Mouse (Mus musculus) WW6 (cell line): ENCODE measurements at regions not wholly inside any gene's neighbourhood (a gene's known extent, or its start where the extent isn't known, plus 50 kb on each side); places are given as distances from the start of the nearest gene placed in this dataset.

Experiments
- DNase-seq: peaks from one replicate; pipeline ENCODE4 v3.0.0-alpha.2; 2013; ENCODE audit warnings: low read depth, low spot score

GRCm38 (mm10) chr8:41648276-41648675 is 231.4 kb upstream of the Frg1 start:
- no peak for DNase-seq

GRCm38 (mm10) chr8:41644626-41645025 is 227.8 kb upstream of the Frg1 start:
- DNase-seq, result no peak

- no peak for DNase-seq
Observed at GRCm38 (mm10) chr8:41623841-41624240, 207.0 kb upstream of the Frg1 start.

DNA sequence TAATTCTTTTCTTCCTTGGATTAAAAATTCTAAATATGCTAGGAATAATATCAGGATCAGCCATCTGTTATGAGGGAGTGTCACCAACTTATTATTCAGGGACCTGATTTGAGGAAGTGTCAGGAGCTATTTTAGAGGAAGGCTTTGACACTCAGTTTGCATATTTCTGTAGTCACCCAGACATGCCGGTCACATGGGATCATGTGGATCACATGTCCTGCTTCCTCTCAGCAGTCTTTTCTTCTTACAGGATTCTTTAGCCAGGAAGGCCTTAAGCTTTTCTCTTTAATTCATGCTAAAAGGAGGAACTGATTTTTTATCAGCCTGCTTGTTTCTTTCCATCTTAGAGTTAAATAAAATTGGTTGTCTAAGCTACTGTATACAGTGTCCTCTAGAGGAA is 183.4 kb upstream of the Frg1 start:
- DNase-seq, result no peak

GRCm38 (mm10) chr8:41594446-41594845 is 177.6 kb upstream of the Frg1 start:
- DNase-seq, result no peak

GRCm38 (mm10) chr8:41593666-41594042 is 176.8 kb upstream of the Frg1 start:
- no peak for DNase-seq

- no peak for DNase-seq
Observed at GRCm38 (mm10) chr8:41592741-41593665, 176.1 kb upstream of the Frg1 start.

GRCm38 (mm10) chr8:41592174-41592573 is 175.3 kb upstream of the Frg1 start:
- no peak for DNase-seq

DNA sequence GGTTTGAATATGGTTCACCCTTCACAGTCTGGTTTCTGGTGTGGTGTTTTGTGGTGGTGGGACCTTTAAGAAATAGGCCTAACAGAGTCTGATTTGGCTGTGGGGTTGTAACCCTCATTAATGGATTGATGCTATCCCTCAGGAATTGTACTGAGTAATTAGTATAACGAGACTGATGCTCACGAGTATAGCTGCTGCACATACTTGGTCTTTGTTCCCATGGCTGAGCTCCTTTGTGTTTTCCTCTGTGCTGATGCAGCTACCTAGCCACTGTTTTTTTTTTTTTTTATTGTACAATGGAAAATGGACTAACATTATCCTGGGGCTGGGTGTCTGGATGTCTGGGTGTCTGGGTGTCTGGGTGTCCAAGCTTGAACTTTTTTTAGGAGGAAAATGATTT is 171.3 kb upstream of the Frg1 start:
- no peak for DNase-seq

DNA sequence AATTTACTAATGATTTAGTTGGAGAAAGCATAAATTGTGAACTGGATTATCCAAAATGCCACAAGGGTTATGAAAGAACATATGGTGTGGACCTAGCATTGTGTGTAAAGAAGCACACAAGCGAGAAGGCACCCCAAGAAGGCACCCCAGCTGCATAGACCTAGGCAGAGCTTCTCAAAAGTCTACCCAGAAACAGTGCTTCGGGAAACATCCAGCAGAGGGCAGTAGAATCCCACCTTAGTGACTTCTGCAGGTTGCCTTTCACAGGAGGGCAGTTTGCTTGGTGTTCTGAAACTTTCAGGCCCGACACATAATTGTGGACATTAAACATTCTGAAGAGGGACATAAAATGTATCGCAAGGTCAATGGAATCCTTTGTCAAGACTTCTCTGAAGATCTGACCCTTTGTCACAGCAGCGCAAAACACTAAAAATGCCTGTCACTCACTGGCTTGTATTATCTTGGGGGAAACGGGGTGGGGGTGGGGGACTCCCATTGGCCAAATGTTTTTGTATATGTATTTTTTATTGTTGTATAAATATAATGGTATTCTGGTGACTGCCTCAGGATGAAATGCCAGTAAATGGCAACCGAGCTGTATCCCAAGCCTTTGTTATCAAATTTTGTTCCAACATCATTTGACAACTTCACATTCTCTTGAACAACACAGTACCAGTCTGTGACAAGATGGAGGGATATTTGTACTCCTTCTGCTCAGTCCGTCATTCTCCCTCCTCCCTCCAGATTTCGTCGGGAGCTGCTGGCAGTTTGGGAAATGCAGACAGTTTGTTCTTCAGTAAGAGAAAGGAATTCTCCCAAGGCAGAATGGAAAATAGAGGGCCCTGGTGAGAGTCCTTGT is 156.4 kb upstream of the Frg1 start:
- DNase-seq, result peak; percentile 57

DNA sequence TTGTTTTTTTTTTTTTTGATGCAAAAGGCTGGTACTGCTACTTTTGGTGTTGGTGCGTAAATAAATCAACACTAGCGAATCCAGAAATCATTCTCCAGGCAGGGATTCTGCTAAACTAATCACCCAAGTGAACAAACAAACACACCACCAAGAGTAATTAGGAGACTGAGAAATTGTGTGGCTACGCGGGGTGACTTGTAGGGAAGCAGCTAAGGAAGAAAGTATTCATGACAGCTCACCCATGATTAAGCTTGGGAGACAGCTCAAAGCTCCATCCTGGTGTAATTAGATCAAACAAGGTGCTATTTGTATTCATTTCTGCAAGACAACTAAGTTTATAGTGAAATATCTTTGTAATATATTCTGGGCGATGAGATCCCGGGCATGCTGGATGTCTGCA is 153.7 kb upstream of the Frg1 start:
- no peak for DNase-seq

DNA sequence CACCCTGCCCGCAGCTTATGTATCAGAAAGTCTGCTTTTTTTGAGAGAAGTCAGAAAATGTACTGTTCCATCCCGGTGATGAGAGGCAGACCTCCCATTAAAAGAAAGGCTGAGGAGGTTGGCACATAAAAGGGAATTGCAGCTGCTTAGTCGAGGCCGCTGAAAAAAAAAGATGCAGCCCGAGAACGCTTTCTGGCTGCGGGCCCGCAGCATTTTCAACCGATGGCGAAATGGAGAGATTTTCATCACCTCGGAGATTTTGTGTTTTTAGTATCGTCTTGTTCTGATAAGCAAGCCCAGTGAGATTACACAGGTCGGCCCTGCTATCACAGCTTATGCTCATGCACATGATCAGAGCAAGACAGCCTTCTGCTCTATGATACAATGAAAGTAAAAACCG is 145.1 kb upstream of the Frg1 start:
- DNase-seq, result no peak

DNA sequence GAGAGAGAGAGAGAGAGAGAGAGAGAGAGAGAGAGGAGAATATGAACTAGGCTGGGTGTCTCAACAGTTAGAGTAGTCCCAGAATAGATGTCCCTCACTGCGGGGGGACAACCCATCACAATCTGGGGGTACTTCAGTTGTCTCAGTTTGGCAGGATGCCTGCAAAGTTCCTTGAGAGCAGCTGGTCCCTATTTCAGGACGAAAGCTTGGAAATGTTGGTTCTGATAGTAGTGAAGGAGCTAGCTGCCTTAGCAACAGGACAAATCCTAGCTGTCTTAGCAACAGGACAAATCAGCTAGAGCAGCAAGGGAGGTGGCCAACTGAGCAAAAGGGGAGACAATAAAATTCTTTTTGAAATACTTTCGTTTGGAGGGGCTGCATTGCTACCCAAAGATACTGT is 139.9 kb upstream of the Frg1 start:
- DNase-seq, result no peak

DNA sequence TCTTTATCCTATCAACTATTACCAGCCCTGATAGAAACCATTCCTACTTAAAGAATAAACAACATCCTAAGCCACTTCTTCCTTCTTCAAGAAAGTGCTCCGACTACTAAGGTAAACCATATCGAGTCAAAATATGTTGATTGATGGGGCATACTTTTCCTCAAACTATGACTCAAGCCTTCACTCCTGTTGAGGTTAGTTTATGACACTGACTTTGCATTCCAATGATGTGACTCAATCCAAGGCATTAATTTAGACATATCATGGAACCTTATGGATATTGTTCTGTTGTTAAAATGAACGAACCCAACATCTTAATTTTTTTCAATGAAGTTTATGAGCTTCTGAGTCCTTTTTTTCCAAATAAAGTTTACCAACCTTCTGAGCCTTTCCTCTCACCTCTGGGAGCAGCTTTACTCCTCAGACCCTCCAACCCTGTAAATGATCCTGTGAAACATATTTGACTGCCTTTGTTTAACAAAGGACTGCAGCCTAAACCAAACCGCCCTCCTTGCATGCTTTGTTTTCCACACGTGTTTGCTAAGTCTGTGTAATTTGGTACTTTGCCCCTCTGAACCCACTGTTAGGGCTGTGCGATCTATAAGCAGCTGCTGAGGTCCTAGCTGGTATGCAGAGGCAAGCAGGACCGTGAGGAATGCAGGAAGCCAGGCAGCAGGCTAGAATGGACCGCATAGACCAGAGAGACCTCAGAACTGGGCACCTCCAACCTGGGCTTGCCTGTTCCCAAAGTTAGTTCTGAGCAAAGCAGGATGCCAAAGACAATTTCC is 136.1 kb upstream of the Frg1 start:
- no peak for DNase-seq

- DNase-seq, result no peak
Observed at GRCm38 (mm10) chr8:41551925-41552414, 135.1 kb upstream of the Frg1 start.

- DNase-seq, result no peak
Observed at GRCm38 (mm10) chr8:41550095-41550420, 133.2 kb upstream of the Frg1 start.

DNA sequence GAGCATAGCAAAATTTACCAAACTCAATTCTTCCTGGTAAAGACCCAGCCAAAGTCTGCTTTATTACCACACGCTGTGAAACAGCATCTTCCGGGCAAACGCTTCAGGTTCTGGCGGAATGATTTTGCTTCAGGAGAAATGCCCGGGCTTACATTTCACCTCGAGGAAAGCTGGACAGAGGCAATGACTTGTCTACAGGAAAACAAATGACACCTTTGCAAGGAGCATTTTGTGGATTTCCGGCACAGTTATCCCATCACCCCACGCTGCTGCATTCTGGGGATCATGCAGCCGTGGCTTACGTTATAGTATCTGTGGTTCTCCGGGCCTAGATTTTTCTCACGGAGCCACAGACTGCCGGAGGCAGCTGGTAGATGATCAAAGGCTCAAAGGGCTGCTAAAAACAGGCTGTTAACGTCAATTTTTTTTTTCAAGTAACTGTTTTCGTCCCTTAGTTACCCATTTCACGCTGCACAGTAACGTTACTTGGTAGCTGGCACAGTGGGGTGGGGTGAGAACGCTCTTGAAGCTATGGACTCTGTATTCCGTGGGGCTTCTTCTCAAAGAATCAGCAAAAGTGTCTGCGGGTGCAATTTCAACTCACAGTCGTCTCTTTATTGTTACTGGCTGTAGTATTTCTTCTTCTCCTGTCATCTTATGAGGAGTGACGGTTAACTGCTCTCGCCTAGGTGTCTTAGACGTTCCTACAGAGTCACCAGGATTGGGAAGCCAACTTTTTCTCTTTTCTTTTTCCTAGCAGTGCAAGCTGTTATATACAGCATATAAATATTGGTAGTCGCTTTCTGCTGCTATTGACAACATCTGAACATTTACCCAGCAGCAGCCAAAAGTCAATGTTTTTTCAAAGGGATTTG is 132.6 kb upstream of the Frg1 start:
- no peak for DNase-seq

- DNase-seq, result no peak
Observed at GRCm38 (mm10) chr8:41547730-41548368, 131.0 kb upstream of the Frg1 start.

GRCm38 (mm10) chr8:41532212-41532611 is 115.3 kb upstream of the Frg1 start:
- DNase-seq, result no peak

DNA sequence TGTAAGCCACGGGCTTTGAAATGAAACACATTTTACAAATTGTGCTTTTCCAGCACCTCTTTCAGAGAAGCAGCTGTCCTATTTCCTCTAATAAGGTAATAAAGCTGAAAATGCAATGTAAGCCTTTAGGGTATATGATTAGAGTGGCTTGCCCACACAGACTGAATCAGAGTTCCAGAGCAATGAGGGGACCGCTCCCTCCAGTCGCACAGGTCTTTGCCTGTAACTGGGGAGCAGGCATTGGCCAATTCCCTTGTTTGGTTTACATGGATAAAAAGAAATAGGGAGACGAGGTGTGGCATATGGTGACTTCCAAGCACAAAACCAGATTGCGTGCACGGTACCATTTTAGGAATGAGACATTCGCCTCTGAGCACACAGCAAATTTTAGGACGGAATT is 112.7 kb upstream of the Frg1 start:
- DNase-seq, result no peak
